Mouse (Mus musculus) heart, adult 8-10 months (tissue): ENCODE results near the gene Rpl11. TPM values are rescaled to one million over a fixed set of nuclear protein-coding genes. Genes with fewer than 3 reads are reported as not detected.
"Not testable (repeated sequence)": the region's sequence is repeated elsewhere in the genome, so short reads cannot be mapped to it uniquely, and the experiment has no call there.

Experiments used
- DNase-seq: peaks from one replicate; pipeline ENCODE4 v3.0.0; 2022; ENCODE audit warnings: low spot score
- total RNA-seq, 4 experiments: library from RNA; stranded (reverse); gene quantifications; 2 replicates each; pipeline ENCODE4 v1.2.4; 2022

The Rpl11 gene
- total RNA-seq, 4 experiments from 2014 or later = 238 to 318 (median 274) TPM

DNA sequence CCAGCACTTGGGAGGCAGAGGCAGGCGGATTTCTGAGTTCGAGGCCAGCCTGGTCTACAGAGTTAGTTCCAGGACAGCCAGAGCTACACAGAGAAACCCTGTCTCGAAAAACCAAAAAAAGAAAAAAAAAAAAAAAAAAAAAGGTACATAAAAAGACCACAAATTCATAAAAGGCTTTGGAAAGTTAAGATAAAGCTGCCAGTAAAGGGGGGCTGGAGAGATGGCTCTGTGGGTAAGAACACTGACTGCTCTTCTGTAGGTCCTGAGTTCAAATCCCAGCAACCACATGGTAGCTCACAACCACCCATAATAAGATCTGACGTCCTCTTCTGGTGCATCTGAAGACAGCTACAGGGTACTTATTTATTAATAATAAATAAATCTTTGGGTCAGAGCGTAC is 73.0 kb downstream of the Rpl11 start:
- not testable (repeated sequence) for DNase-seq

Other genes starting within 250 kb of the Rpl11 start
- 10 to 100 TPM; 33.2 to 42.3 (median 37.9) TPM for gene Srsf10, start 197.7 kb downstream of the Rpl11 start, total RNA-seq
- 10 to 100 TPM; 51.2 to 75.7 (median 66.5) TPM for gene Pnrc2, start 179.6 kb downstream of the Rpl11 start, total RNA-seq
- gene Cnr2, start 158.0 kb downstream of the Rpl11 start, total RNA-seq = under 1 TPM; 0.22 to 0.57 (median 0.36) TPM
- gene Fuca1, start 132.7 kb downstream of the Rpl11 start, total RNA-seq = 10 to 100 TPM; 29.8 to 40.8 (median 34.6) TPM
- gene Hmgcl, start 107.0 kb downstream of the Rpl11 start, total RNA-seq = 10 to 100 TPM; 83.3 to 91.3 (median 85.0) TPM
- gene Gale, start 89.7 kb downstream of the Rpl11 start, total RNA-seq = 1 to 10 TPM; 1.2 to 3.2 (median 1.6) TPM
- 10 to 100 TPM; 32.5 to 38.4 (median 35.9) TPM for gene Lypla2, start 80.8 kb downstream of the Rpl11 start, total RNA-seq
- 10 to 100 TPM; 20.8 to 23.4 (median 21.6) TPM for gene Pithd1, start 66.2 kb downstream of the Rpl11 start, total RNA-seq
- gene Eloa, start 31.7 kb downstream of the Rpl11 start, total RNA-seq = 10 to 100 TPM; 32.2 to 33.9 (median 33.1) TPM
- gene Id3, start 90.1 kb upstream of the Rpl11 start, total RNA-seq = 10 to 100 TPM; 41.4 to 71.3 (median 61.6) TPM
- 1 to 10 TPM in 1 of 4 experiments, under 1 TPM in 3; 0.38 to 2.1 (median 0.59) TPM for gene E2f2, start 119.0 kb upstream of the Rpl11 start, total RNA-seq
- 10 to 100 TPM in 1 of 4 experiments, 1 to 10 TPM in 3; 6.8 to 12.6 (median 9.1) TPM for gene Asap3, start 152.9 kb upstream of the Rpl11 start, total RNA-seq
- 100 to 1,000 TPM; 142 to 162 (median 148) TPM for gene Tcea3, start 194.3 kb upstream of the Rpl11 start, total RNA-seq
- gene Zfp46, start 231.3 kb upstream of the Rpl11 start, total RNA-seq = 10 to 100 TPM; 31.3 to 46.4 (median 39.0) TPM